Mouse (Mus musculus): ENCODE data around the gene Tent2. TPM values are rescaled to one million over a fixed set of nuclear protein-coding genes. Genes with fewer than 3 reads are reported as not detected.
A peak's percentile ranks its signal among the peaks of the same experiment; 100 is the strongest.

Tent2 gene
- polyA plus RNA-seq (2011; ENCODE audit: insufficient read depth, insufficient read length, low replicate concordance, missing spikeins): 23.9 and 38.9 TPM in 2 replicates

GRCm38 (mm10) chr13:93191831-93192645 lies at the start of gene Tent2:
Gene Tent2, minus strand, starts transcription at chr13:93192385.
- Histone ChIP-seq H3K4me3 (replicated peaks; ENCODE audit: control insufficient read depth, low read depth, low read length) (peak within 1 kb of the TSS; percentile 69), H3K4me1 (ENCODE audit: control insufficient read depth, insufficient read depth, low read length) (peaks cover 2% of the 10 kb centered on the region; the same call in 1 of the 2 replicates), H3K27ac (ENCODE audit: control insufficient read depth, insufficient read depth, low read depth, low read length, poor library complexity) (peak within 1 kb of the TSS; percentile 94)
- under 1% methylated on average over 71 of the region's 72 CpGs for WGBS
- TF ChIP-seq POLR2A (IDR thresholded peaks at IDR 0.05; ENCODE audit: borderline replicate concordance, control insufficient read depth, low read depth, low read length) (peak; percentile 93), CTCF (IDR thresholded peaks at IDR 0.05; ENCODE audit: control insufficient read depth, insufficient read depth, low read length) (no peak)

GRCm38 (mm10) chr13:93241180-93241579 lies 49.0 kb upstream of the Tent2 start:
- no peak overlapping the region for H3K27ac ChIP-seq (ENCODE audit: control insufficient read depth, insufficient read depth, low read depth, low read length, poor library complexity)
- 76% methylated on average over 3 of the region's 3 CpGs for WGBS
- TF ChIP-seq CTCF (IDR thresholded peaks at IDR 0.05; ENCODE audit: control insufficient read depth, insufficient read depth, low read length) (no peak), POLR2A (IDR thresholded peaks at IDR 0.05; ENCODE audit: borderline replicate concordance, control insufficient read depth, low read depth, low read length) (no peak)
- peaks cover 1% of the 10 kb centered on the region; the same call in 1 of the 2 replicates for H3K4me1 ChIP-seq (ENCODE audit: control insufficient read depth, insufficient read depth, low read length)
- H3K4me3 ChIP-seq (replicated peaks; ENCODE audit: control insufficient read depth, low read depth, low read length): no peak overlapping the region

GRCm38 (mm10) chr13:93239561-93239960 lies 47.4 kb upstream of the Tent2 start:
- WGBS: 49% methylated on average over 6 of the region's 7 CpGs
- no peak for TF ChIP-seq CTCF (IDR thresholded peaks at IDR 0.05; ENCODE audit: control insufficient read depth, insufficient read depth, low read length)
- TF ChIP-seq POLR2A (IDR thresholded peaks at IDR 0.05; ENCODE audit: borderline replicate concordance, control insufficient read depth, low read depth, low read length): no peak
- Histone ChIP-seq H3K4me1 (ENCODE audit: control insufficient read depth, insufficient read depth, low read length) (peaks cover 1% of the 10 kb centered on the region; the same call in 1 of the 2 replicates), H3K4me3 (replicated peaks; ENCODE audit: control insufficient read depth, low read depth, low read length) (no peak overlapping the region), H3K27ac (ENCODE audit: control insufficient read depth, insufficient read depth, low read depth, low read length, poor library complexity) (no peak overlapping the region)

- TF ChIP-seq POLR2A (IDR thresholded peaks at IDR 0.05; ENCODE audit: borderline replicate concordance, control insufficient read depth, low read depth, low read length) (no peak), CTCF (IDR thresholded peaks at IDR 0.05; ENCODE audit: control insufficient read depth, insufficient read depth, low read length) (no peak)
- Histone ChIP-seq H3K27ac (ENCODE audit: control insufficient read depth, insufficient read depth, low read depth, low read length, poor library complexity) (no peak overlapping the region), H3K4me3 (replicated peaks; ENCODE audit: control insufficient read depth, low read depth, low read length) (no peak overlapping the region), H3K4me1 (ENCODE audit: control insufficient read depth, insufficient read depth, low read length) (peaks cover 1% of the 10 kb centered on the region; the same call in 1 of the 2 replicates)
- 76% methylated on average over 9 of the region's 9 CpGs for WGBS
These were observed 46.9 kb upstream of the Tent2 start for GRCm38 (mm10) chr13:93239134-93239533.

- TF ChIP-seq POLR2A (IDR thresholded peaks at IDR 0.05; ENCODE audit: borderline replicate concordance, control insufficient read depth, low read depth, low read length) (no peak), CTCF (IDR thresholded peaks at IDR 0.05; ENCODE audit: control insufficient read depth, insufficient read depth, low read length) (no peak)
- WGBS: 52% methylated on average over 9 of the region's 9 CpGs
- Histone ChIP-seq H3K4me3 (replicated peaks; ENCODE audit: control insufficient read depth, low read depth, low read length) (no peak overlapping the region), H3K27ac (ENCODE audit: control insufficient read depth, insufficient read depth, low read depth, low read length, poor library complexity) (no peak overlapping the region), H3K4me1 (ENCODE audit: control insufficient read depth, insufficient read depth, low read length) (peaks cover 1% of the 10 kb centered on the region; the same call in 1 of the 2 replicates)
These were observed 45.7 kb upstream of the Tent2 start for GRCm38 (mm10) chr13:93237677-93238398.

GRCm38 (mm10) chr13:93234267-93235039 lies 42.3 kb upstream of the Tent2 start:
- no peak overlapping the region for H3K27ac ChIP-seq (ENCODE audit: control insufficient read depth, insufficient read depth, low read depth, low read length, poor library complexity)
- WGBS: 79% methylated on average over 4 of the region's 4 CpGs
- no peak overlapping the region for H3K4me3 ChIP-seq (replicated peaks; ENCODE audit: control insufficient read depth, low read depth, low read length)
- H3K4me1 ChIP-seq (ENCODE audit: control insufficient read depth, insufficient read depth, low read length): peaks cover 3% of the 10 kb centered on the region
- no peak for TF ChIP-seq CTCF (IDR thresholded peaks at IDR 0.05; ENCODE audit: control insufficient read depth, insufficient read depth, low read length)
- TF ChIP-seq POLR2A (IDR thresholded peaks at IDR 0.05; ENCODE audit: borderline replicate concordance, control insufficient read depth, low read depth, low read length): no peak

- Histone ChIP-seq H3K4me1 (ENCODE audit: control insufficient read depth, insufficient read depth, low read length) (peaks cover 1% of the 10 kb centered on the region), H3K27ac (ENCODE audit: control insufficient read depth, insufficient read depth, low read depth, low read length, poor library complexity) (no peak overlapping the region), H3K4me3 (replicated peaks; ENCODE audit: control insufficient read depth, low read depth, low read length) (no peak overlapping the region)
- no peak for TF ChIP-seq POLR2A (IDR thresholded peaks at IDR 0.05; ENCODE audit: borderline replicate concordance, control insufficient read depth, low read depth, low read length)
- TF ChIP-seq CTCF (IDR thresholded peaks at IDR 0.05; ENCODE audit: control insufficient read depth, insufficient read depth, low read length): no peak
- 81% methylated on average over 7 of the region's 7 CpGs for WGBS
These were observed 40.1 kb upstream of the Tent2 start for GRCm38 (mm10) chr13:93232335-93232734.
